Mouse (Mus musculus) hindbrain, embryonic 13.5 days (tissue): ENCODE data around the gene Zfp622. TPM values are rescaled to one million over a fixed set of nuclear protein-coding genes. Genes with fewer than 3 reads are reported as not detected.
A peak's percentile ranks its signal among the peaks of the same experiment; 100 is the strongest.

Experiments
- ATAC-seq: fragments of 200-750 bp; cut with Nextera tagmentation; 2 replicates; pipeline ENCODE4 v1.8.0; 2017; ENCODE audit warnings: moderate TSS enrichment; ENCODE audit not compliant: low FRiP score
- H3K27ac ChIP-seq: fragments of 300-500 bp; sonication (generic); 2 replicates; pipeline ENCODE4 v1.5.1; 2015; ENCODE audit warnings: inconsistent platforms, mild to moderate bottlenecking, moderate library complexity
- H3K27me3 ChIP-seq: fragments of 300-500 bp; sonication (generic); 2 replicates; pipeline ENCODE4 v1.6.1; 2015; ENCODE audit warnings: mild to moderate bottlenecking, inconsistent platforms
- H3K36me3 ChIP-seq: fragments of 300-500 bp; sonication (generic); 2 replicates; pipeline ENCODE4 v1.6.1; 2015; ENCODE audit warnings: mild to moderate bottlenecking, inconsistent platforms
- H3K4me1 ChIP-seq: fragments of 300-500 bp; sonication (generic); replicated peaks from 2 replicates; pipeline ENCODE4 v1.6.1; 2015; ENCODE audit warnings: inconsistent platforms
- H3K4me2 ChIP-seq: fragments of 300-500 bp; sonication (generic); 2 replicates; pipeline ENCODE4 v1.6.1; 2015; ENCODE audit warnings: inconsistent platforms, mild to moderate bottlenecking, moderate library complexity
- H3K4me3 ChIP-seq: fragments of 300-500 bp; sonication (generic); 2 replicates; pipeline ENCODE4 v1.5.1; 2015; ENCODE audit warnings: mild to moderate bottlenecking, inconsistent platforms
- H3K9ac ChIP-seq: fragments of 300-500 bp; sonication (generic); 2 replicates; pipeline ENCODE4 v1.6.1; 2015; ENCODE audit warnings: mild to moderate bottlenecking, inconsistent platforms
- H3K9me3 ChIP-seq: fragments of 300-500 bp; sonication (generic); 2 replicates; pipeline ENCODE4 v1.6.1; 2016; ENCODE audit warnings: inconsistent platforms
- WGBS: fragments of 180-500 bp; shearing (Covaris S2); methylation state at CpG from one replicate; pipeline ENCODE4 v1.1.7; 2015; 5-methylcytosine and 5-hydroxymethylcytosine counted together
- polyA plus RNA-seq: library from polyadenylated mRNA; unstranded; fragments of >200 nt; fragmentation: Nextera tagmentation; extraction: Ambion mirVana; gene quantifications from 2 replicates; pipeline ENCODE4 v1.2.1, GENCODE M21; 2015

The Zfp622 gene
- polyA plus RNA-seq = 34.5 and 35.9 TPM in 2 replicates

DNA sequence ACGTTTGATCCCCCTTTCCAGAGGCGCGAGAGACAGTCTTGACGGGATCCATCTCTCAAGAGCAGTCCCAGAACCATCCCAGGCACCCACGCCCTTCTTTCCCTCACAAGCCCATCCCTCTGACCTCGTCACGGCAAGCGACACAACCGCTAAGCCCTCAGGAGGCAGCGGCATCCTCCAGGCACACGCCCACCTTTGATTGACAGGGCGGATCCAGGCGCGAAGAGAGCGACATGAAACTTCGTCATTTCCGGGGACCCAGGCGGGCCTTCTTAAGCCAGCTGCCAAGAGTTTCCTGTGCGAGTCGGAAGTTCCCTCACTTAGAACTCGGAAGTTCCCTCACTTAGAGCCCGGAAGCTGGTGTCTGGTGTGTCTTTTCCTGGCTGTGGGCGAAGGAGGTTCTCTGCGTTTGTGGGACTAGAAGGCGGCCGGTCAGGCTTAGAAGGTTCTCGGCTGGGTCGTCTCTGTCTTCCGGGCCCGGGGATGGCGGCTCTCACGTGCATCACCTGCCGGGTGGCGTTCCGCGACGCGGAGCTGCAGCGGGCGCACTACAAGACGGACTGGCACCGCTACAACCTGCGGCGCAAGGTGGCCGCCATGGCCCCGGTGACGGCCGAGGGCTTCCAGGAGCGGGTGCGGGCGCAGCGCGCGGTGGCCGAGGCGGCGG, at the start of gene Zfp622:
TSS of gene Zfp622 (plus strand) at position 300 of the 667 bp plus-strand sequence.
- peaks cover 20% of the 10 kb centered on the region for H3K36me3 ChIP-seq
- no peaks in the 10 kb centered on the region for H3K9me3 ChIP-seq
- H3K27me3 ChIP-seq = no peaks in the 10 kb centered on the region
- peak within 1 kb of the TSS; percentile 99 for H3K4me3 ChIP-seq
- H3K27ac ChIP-seq = peak within 1 kb of the TSS; percentile 91
- ATAC-seq = peak; percentile 98
- peak within 1 kb of the TSS; percentile 93 for H3K9ac ChIP-seq
- WGBS = under 1% methylated on average over 57 of the region's 57 CpGs
- H3K4me2 ChIP-seq = peak within 1 kb of the TSS; percentile 98
- H3K4me1 ChIP-seq = peaks cover 31% of the 10 kb centered on the region

GRCm38 (mm10) chr15:25934411-25934810, 49.8 kb upstream of the Zfp622 start:
- Histone ChIP-seq H3K27me3 (no peaks in the 10 kb centered on the region), H3K4me2 (no peak overlapping the region), H3K27ac (no peak overlapping the region), H3K9ac (no peak overlapping the region), H3K4me1 (peaks cover 11% of the 10 kb centered on the region), H3K36me3 (no peaks in the 10 kb centered on the region), H3K4me3 (no peak overlapping the region), H3K9me3 (no peaks in the 10 kb centered on the region)
- no peak for ATAC-seq
- WGBS = 90% methylated on average over 7 of the region's 7 CpGs

- Histone ChIP-seq H3K9ac (no peak overlapping the region), H3K36me3 (no peaks in the 10 kb centered on the region), H3K27me3 (0 out of 2 replicates have a peak, but pooled peaks cover 3% of the 10 kb centered on the region), H3K4me1 (0 out of 2 replicates have a peak, but pooled peaks cover 8% of the 10 kb centered on the region), H3K9me3 (no peaks in the 10 kb centered on the region), H3K4me2 (no peak overlapping the region), H3K4me3 (no peak overlapping the region), H3K27ac (no peak overlapping the region)
- 91% methylated on average over 7 of the region's 7 CpGs for WGBS
- ATAC-seq = no peak
Measured at GRCm38 (mm10) chr15:25938496-25938895, 45.7 kb upstream of the Zfp622 start.

GRCm38 (mm10) chr15:25940397-25941377, 43.5 kb upstream of the Zfp622 start:
- H3K27me3 ChIP-seq = 0 out of 2 replicates have a peak, but pooled peaks cover 3% of the 10 kb centered on the region
- H3K9me3 ChIP-seq = no peaks in the 10 kb centered on the region
- peak overlapping the region; percentile 25; the same call in 1 of the 2 replicates for H3K4me2 ChIP-seq
- no peak overlapping the region for H3K27ac ChIP-seq
- H3K4me1 ChIP-seq = 0 out of 2 replicates have a peak, but pooled peaks cover 3% of the 10 kb centered on the region
- no peak overlapping the region for H3K9ac ChIP-seq
- no peak overlapping the region for H3K4me3 ChIP-seq
- ATAC-seq = no peak
- 40% methylated on average over 24 of the region's 24 CpGs for WGBS
- no peaks in the 10 kb centered on the region for H3K36me3 ChIP-seq

- H3K27me3 ChIP-seq = 0 out of 2 replicates have a peak, but pooled peaks cover 3% of the 10 kb centered on the region
- H3K4me3 ChIP-seq = no peak overlapping the region
- no peaks in the 10 kb centered on the region for H3K36me3 ChIP-seq
- H3K9me3 ChIP-seq = no peaks in the 10 kb centered on the region
- H3K9ac ChIP-seq = no peak overlapping the region
- 79% methylated on average over 11 of the region's 11 CpGs for WGBS
- ATAC-seq = no peak
- H3K4me1 ChIP-seq = 0 out of 2 replicates have a peak, but pooled peaks cover 3% of the 10 kb centered on the region
- no peak overlapping the region for H3K27ac ChIP-seq
- H3K4me2 ChIP-seq = no peak overlapping the region
Measured at GRCm38 (mm10) chr15:25941514-25941913, 42.7 kb upstream of the Zfp622 start.

- H3K9ac ChIP-seq = no peak overlapping the region
- H3K4me2 ChIP-seq = no peak overlapping the region
- H3K4me3 ChIP-seq = no peak overlapping the region
- 63% methylated on average over 4 of the region's 4 CpGs for WGBS
- H3K9me3 ChIP-seq = no peaks in the 10 kb centered on the region
- ATAC-seq = no peak
- 0 out of 2 replicates have a peak, but pooled peaks cover 3% of the 10 kb centered on the region for H3K4me1 ChIP-seq
- H3K27ac ChIP-seq = no peak overlapping the region
- H3K27me3 ChIP-seq = 0 out of 2 replicates have a peak, but pooled peaks cover 3% of the 10 kb centered on the region
- H3K36me3 ChIP-seq = no peaks in the 10 kb centered on the region
Measured at GRCm38 (mm10) chr15:25942415-25942814, 41.8 kb upstream of the Zfp622 start.

DNA sequence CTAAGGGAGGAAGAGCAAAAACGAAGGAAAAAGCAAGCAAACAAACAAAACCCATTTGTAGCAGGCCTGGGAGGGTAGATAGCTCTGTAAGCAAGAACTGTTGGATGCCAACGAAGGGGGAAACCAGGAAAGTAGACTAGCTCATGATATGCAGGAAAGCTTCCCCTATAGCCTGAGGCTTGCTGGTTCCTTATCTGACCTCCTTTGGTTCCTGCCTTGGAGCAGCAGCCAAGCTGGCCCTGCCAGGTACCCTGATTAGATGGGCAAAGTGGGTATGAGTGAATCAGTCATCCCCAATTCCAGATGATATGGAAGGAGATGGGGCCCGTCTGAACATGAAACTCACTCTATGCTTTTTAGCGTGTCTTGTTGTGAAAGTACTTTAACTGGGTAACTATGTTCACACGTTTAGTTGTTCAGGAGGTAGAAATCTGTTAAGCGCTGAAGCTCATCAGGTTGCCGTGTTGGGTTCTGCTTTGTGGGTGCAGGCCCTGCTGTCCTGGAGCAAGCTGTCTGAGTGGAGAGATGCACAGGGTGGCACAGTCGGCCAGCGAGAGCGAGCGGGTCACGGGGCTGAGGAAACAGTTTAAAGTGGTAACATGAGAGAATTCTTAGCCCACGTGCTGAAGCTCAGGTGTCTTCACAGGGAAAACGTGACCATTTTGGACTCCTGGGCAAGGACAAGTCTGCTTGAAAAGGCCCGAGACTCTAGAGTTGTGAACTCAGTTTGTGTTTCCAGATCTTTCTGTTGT, 40.6 kb upstream of the Zfp622 start:
- ATAC-seq = no peak
- Histone ChIP-seq H3K36me3 (no peaks in the 10 kb centered on the region), H3K4me3 (no peak overlapping the region), H3K9me3 (no peaks in the 10 kb centered on the region), H3K4me2 (no peak overlapping the region), H3K4me1 (0 out of 2 replicates have a peak, but pooled peaks cover 3% of the 10 kb centered on the region), H3K27me3 (0 out of 2 replicates have a peak, but pooled peaks cover 3% of the 10 kb centered on the region), H3K27ac (no peak overlapping the region), H3K9ac (no peak overlapping the region)
- 93% methylated on average over 15 of the region's 15 CpGs for WGBS

- 89% methylated on average over 8 of the region's 8 CpGs for WGBS
- 0 out of 2 replicates have a peak, but pooled peaks cover 3% of the 10 kb centered on the region for H3K4me1 ChIP-seq
- no peak overlapping the region for H3K4me3 ChIP-seq
- H3K4me2 ChIP-seq = no peak overlapping the region
- no peaks in the 10 kb centered on the region for H3K9me3 ChIP-seq
- H3K9ac ChIP-seq = no peak overlapping the region
- no peak overlapping the region for H3K27ac ChIP-seq
- H3K36me3 ChIP-seq = no peaks in the 10 kb centered on the region
- 0 out of 2 replicates have a peak, but pooled peaks cover 3% of the 10 kb centered on the region for H3K27me3 ChIP-seq
- ATAC-seq = no peak
Measured at GRCm38 (mm10) chr15:25945224-25945623, 38.9 kb upstream of the Zfp622 start.

DNA sequence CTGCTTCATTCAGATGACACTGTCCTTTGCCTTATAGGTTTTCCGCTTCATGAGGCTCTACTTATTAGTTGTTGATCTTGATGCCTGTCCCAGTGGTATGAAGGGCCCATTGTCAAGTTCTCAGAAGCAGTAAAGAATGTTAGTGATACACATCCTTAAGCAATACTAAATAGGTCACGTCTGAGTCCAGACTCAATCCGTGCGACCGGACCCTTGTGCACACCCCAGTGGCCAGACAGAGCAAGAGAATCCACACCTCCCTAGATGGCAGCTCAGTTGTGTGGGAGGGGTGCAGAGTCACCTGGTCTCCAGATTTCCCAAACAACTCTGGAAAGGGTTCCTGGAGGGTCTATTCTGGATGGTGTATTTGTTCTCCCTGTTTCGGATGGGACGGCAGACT, 37.7 kb upstream of the Zfp622 start:
- Histone ChIP-seq H3K36me3 (no peaks in the 10 kb centered on the region), H3K9ac (no peak overlapping the region), H3K4me3 (no peak overlapping the region), H3K27ac (no peak overlapping the region), H3K4me1 (no peaks in the 10 kb centered on the region), H3K9me3 (no peaks in the 10 kb centered on the region), H3K4me2 (no peak overlapping the region), H3K27me3 (no peaks in the 10 kb centered on the region)
- ATAC-seq = no peak
- WGBS = 91% methylated on average over 7 of the region's 7 CpGs

DNA sequence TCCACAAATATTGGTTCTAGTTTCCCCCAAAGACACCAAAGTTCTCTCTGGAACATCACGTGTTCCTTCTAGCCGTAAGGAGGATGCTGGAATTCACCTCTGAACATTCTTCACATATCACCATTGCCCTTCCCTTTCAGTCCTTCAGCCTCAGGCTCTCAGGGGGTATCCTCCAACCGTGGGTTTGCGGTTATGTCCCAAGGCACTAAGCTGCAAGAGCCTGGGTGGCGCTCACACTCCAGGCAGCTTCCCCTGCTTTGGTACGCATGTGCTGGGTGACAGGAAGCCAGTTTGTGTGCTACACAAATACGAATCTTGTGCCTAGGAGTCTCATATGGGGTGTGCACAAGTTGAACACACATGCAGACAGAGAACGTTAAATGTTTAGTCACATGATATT, 36.8 kb upstream of the Zfp622 start:
- no peak overlapping the region for H3K27ac ChIP-seq
- no peak overlapping the region for H3K4me2 ChIP-seq
- no peaks in the 10 kb centered on the region for H3K36me3 ChIP-seq
- ATAC-seq = no peak
- H3K9ac ChIP-seq = no peak overlapping the region
- no peaks in the 10 kb centered on the region for H3K9me3 ChIP-seq
- no peaks in the 10 kb centered on the region for H3K4me1 ChIP-seq
- H3K4me3 ChIP-seq = no peak overlapping the region
- WGBS = 87% methylated on average over 8 of the region's 8 CpGs
- no peaks in the 10 kb centered on the region for H3K27me3 ChIP-seq

DNA sequence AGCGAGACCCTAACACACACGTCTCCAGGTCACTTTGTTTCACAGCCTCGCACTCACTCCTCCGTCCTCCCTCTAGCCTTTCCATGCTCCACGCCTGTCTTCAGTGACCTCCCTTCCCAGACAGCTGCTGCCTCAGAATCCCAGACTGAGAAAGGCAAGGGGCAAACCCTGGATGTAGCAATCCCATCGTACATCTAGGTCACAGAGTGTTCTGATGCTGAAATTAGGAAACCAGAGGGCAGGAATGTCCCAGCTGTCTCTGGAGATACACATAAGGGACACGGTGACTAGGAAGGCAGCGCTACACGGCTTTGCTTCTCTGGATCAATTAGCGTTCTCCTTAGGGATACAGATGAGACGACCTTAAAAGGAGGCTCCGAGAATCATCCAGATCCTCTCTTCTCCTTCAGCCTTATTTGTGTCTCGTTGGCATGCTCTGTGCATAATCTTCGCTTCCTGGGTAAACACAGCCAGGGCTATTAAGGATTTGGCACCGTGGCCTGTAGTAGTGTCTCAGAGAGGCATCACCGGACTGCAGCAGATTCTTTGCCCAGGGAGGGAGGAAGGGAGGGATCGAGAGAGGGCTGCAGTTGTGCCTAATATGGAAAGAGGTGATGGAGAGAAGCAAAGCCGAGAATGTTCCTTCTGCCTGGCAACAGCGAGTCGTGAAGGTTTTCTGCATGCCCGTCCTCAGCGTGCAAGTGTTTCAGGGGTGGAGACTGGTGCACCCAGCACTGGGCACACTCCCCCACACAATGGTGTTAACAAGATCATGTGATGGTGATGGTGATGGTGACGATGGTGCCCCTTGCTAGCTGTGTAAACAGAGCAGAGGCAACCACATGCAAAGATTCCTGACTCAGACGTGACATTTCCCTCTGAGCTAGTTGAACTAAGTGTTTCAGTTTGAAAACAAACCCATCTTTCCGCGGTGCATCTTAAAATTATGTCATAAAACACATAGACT, 35.6 kb upstream of the Zfp622 start:
- no peak for ATAC-seq
- WGBS = 83% methylated on average over 26 of the region's 26 CpGs
- no peak overlapping the region for H3K4me2 ChIP-seq
- H3K27ac ChIP-seq = no peak overlapping the region
- H3K27me3 ChIP-seq = no peaks in the 10 kb centered on the region
- H3K4me3 ChIP-seq = no peak overlapping the region
- no peaks in the 10 kb centered on the region for H3K9me3 ChIP-seq
- no peaks in the 10 kb centered on the region for H3K36me3 ChIP-seq
- H3K4me1 ChIP-seq = no peaks in the 10 kb centered on the region
- no peak overlapping the region for H3K9ac ChIP-seq
